Mouse (Mus musculus): ENCODE results near the gene Tmem151a. TPM values are rescaled to one million over a fixed set of nuclear protein-coding genes. Genes with fewer than 3 reads are reported as not detected.

Gene Tmem151a
- polyA plus RNA-seq, 1 experiment, result 10.1 TPM

- TF ChIP-seq POLR2AphosphoS2 (IDR thresholded peaks at IDR 0.05; ENCODE audit: insufficient read length, low read depth), result peak; percentile 68
- TF ChIP-seq MYOD1 (IDR thresholded peaks at IDR 0.05; ENCODE audit: control insufficient read depth in 1 of 3, insufficient read length in 2 of 3, low read depth in 2 of 3), result peak in 1 of 3 experiments; percentile 44
- TF ChIP-seq MYOG (IDR thresholded peaks at IDR 0.05; ENCODE audit: control insufficient read depth in 1 of 3, insufficient read depth in 1 of 3, insufficient read length in 2 of 3, low read depth in 2 of 3), result no peak
- no peak for TF ChIP-seq POLR2A (IDR thresholded peaks at IDR 0.05; ENCODE audit: insufficient read length, low read depth)
- H3K4me2 ChIP-seq (ENCODE audit: low read depth), result no peak overlapping the region
- no peaks in the 10 kb centered on the region for H3K79me2 ChIP-seq (ENCODE audit: control insufficient read depth, insufficient read depth)
- H3K36me3 ChIP-seq (ENCODE audit: control insufficient read depth, insufficient read depth), result peaks cover 2% of the 10 kb centered on the region
- H3K4me3 ChIP-seq, result no peak overlapping the region
- no peak overlapping the region for H3ac ChIP-seq (ENCODE audit: control insufficient read depth, insufficient read length)
- H3K27me3 ChIP-seq (ENCODE audit: control insufficient read depth, insufficient read depth, insufficient read length), result no peaks in the 10 kb centered on the region
Observed at GRCm38 (mm10) chr19:5095887-5096474, 10.7 kb upstream of the Tmem151a start.

- H3K4me3 ChIP-seq, result no peak overlapping the region
- TF ChIP-seq E2F4 (IDR thresholded peaks at IDR 0.05; ENCODE audit: insufficient read depth) (no peak), POLR2AphosphoS2 (IDR thresholded peaks at IDR 0.05; ENCODE audit: insufficient read length, low read depth) (peak; percentile 4)
- no peak overlapping the region for H3K4me2 ChIP-seq (ENCODE audit: low read depth)
Observed at GRCm38 (mm10) chr19:5094746-5095417, 9.6 kb upstream of the Tmem151a start.

GRCm38 (mm10) chr19:5094243-5094632 is 8.9 kb upstream of the Tmem151a start:
- TF ChIP-seq TCF12 (IDR thresholded peaks at IDR 0.05; ENCODE audit: insufficient read depth, poor library complexity, severe bottlenecking), result no peak
- TF ChIP-seq POLR2AphosphoS2 (IDR thresholded peaks at IDR 0.05; ENCODE audit: insufficient read length, low read depth), result peak; percentile 83
- Histone ChIP-seq H3K4me3 (no peak overlapping the region), H3K79me2 (ENCODE audit: control insufficient read depth, insufficient read depth) (no peaks in the 10 kb centered on the region), H3K36me3 (ENCODE audit: control insufficient read depth, insufficient read depth) (no peaks in the 10 kb centered on the region), H3ac (ENCODE audit: control insufficient read depth, insufficient read length) (no peak overlapping the region), H3K27me3 (ENCODE audit: control insufficient read depth, insufficient read depth, insufficient read length) (no peaks in the 10 kb centered on the region), H3K4me2 (ENCODE audit: low read depth) (no peak overlapping the region)

More at GRCm38 (mm10) chr19:5094746-5095417, 9.6 kb upstream of the Tmem151a start:
- Histone ChIP-seq H3K36me3 (ENCODE audit: control insufficient read depth, insufficient read depth) (no peaks in the 10 kb centered on the region), H3K79me2 (ENCODE audit: control insufficient read depth, insufficient read depth) (no peaks in the 10 kb centered on the region), H3ac (ENCODE audit: control insufficient read depth, insufficient read length) (no peak overlapping the region), H3K27me3 (ENCODE audit: control insufficient read depth, insufficient read depth, insufficient read length) (no peaks in the 10 kb centered on the region)

- H3K4me2 ChIP-seq (ENCODE audit: low read depth), result no peak overlapping the region
- H3K79me2 ChIP-seq (ENCODE audit: control insufficient read depth, insufficient read depth), result no peaks in the 10 kb centered on the region
- no peak overlapping the region for H3K4me3 ChIP-seq
- TF ChIP-seq TCF12 (IDR thresholded peaks at IDR 0.05; ENCODE audit: insufficient read depth, poor library complexity, severe bottlenecking), result no peak
- no peak for TF ChIP-seq POLR2AphosphoS2 (IDR thresholded peaks at IDR 0.05; ENCODE audit: insufficient read length, low read depth)
- TF ChIP-seq REST (IDR thresholded peaks at IDR 0.05; ENCODE audit: insufficient read depth, insufficient read length), result no peak
- no peaks in the 10 kb centered on the region for H3K27me3 ChIP-seq (ENCODE audit: control insufficient read depth, insufficient read depth, insufficient read length)
- no peaks in the 10 kb centered on the region for H3K36me3 ChIP-seq (ENCODE audit: control insufficient read depth, insufficient read depth)
- no peak overlapping the region for H3ac ChIP-seq (ENCODE audit: control insufficient read depth, insufficient read length)
Observed at GRCm38 (mm10) chr19:5093481-5094242, 8.3 kb upstream of the Tmem151a start.

DNA sequence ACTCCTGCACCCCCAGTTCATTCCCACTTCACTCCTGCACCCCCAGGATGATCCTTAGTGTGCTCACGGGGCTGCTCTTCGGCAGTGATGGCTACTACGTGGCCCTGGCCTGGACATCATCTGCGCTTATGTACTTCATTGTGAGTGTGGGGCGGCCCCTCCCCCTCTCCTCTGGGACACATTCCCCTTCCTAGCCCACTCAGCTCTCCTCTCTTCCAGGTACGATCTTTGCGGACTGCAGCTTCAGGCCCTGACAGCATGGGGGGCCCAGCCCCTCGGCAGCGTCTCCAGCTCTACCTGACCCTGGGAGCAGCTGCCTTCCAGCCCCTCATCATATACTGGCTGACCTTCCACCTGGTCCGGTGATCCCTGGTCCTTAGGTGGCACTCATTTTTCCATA is 6.8 kb upstream of the Tmem151a start:
- no peak for TF ChIP-seq POLR2AphosphoS2 (IDR thresholded peaks at IDR 0.05; ENCODE audit: insufficient read length, low read depth)
- no peak for TF ChIP-seq TCF12 (IDR thresholded peaks at IDR 0.05; ENCODE audit: insufficient read depth, poor library complexity, severe bottlenecking)
- TF ChIP-seq SRF (IDR thresholded peaks at IDR 0.05; ENCODE audit: control insufficient read depth, insufficient read length, low read depth), result no peak
- no peak for TF ChIP-seq MYOG (IDR thresholded peaks at IDR 0.05; ENCODE audit: control insufficient read depth in 1 of 3, insufficient read depth in 1 of 3, insufficient read length in 2 of 3, low read depth in 2 of 3)
- no peak for TF ChIP-seq MAX (IDR thresholded peaks at IDR 0.05; ENCODE audit: low read depth)
- no peak for TF ChIP-seq MYOD1 (IDR thresholded peaks at IDR 0.05; ENCODE audit: control insufficient read depth in 1 of 3, insufficient read length in 2 of 3, low read depth in 2 of 3)
- no peak for TF ChIP-seq TCF3 (IDR thresholded peaks at IDR 0.05; ENCODE audit: insufficient read length, low read depth)
- no peak for TF ChIP-seq CEBPB (IDR thresholded peaks at IDR 0.05; ENCODE audit: insufficient read depth, poor library complexity, severe bottlenecking)
- no peak for TF ChIP-seq REST (IDR thresholded peaks at IDR 0.05; ENCODE audit: insufficient read depth, insufficient read length)
- no peak for TF ChIP-seq E2F4 (IDR thresholded peaks at IDR 0.05; ENCODE audit: insufficient read depth)
- no peak for TF ChIP-seq POLR2A (IDR thresholded peaks at IDR 0.05; ENCODE audit: insufficient read length, low read depth)
- no peak for TF ChIP-seq USF1 (IDR thresholded peaks at IDR 0.05; ENCODE audit: low read depth)
- Histone ChIP-seq H3K4me2 (ENCODE audit: low read depth) (no peak overlapping the region), H3ac (ENCODE audit: control insufficient read depth, insufficient read length) (no peak overlapping the region), H3K27me3 (ENCODE audit: control insufficient read depth, insufficient read depth, insufficient read length) (no peaks in the 10 kb centered on the region), H3K79me2 (ENCODE audit: control insufficient read depth, insufficient read depth) (no peaks in the 10 kb centered on the region), H3K4me3 (no peak overlapping the region), H3K36me3 (ENCODE audit: control insufficient read depth, insufficient read depth) (no peaks in the 10 kb centered on the region)
